Mouse (Mus musculus): ENCODE data around the gene Aen.

Gene Aen

DNA sequence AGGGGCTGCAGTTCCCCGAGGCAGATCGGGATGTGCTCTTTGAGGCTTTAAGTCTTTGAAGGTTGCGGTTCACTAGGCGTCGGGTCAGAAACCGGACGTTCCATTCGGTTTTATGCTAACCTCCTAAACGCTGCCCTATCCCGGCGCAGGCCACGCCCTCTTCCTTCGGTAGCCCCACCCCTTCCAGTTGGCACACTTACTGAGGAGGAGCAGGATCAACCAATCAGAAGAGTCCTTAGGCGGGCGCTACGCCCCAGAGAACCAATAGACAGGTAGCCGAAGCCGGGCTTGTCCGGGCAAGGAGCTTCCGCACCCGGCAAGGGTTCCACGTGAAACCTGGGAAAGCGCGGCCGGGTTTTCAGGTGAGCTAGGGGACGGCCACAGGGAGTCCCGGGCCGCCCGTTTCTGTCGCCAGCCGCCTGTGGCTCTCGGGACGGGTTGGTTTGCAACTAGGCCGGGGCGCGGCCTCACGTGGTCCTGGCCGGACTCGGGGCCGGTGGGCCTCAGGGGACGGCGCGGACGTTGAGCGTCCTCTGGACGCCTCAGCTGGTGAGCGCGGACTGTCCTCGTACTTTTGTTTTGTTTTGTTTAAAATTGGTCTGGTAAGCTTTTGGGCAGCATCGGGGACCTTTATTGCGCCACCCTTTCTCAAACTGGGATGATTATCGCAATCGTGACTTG lies at the start of gene Aen:
TSS of gene Aen (plus strand) at position 202 of the 681 bp plus-strand sequence.
- DNase-seq (ENCODE audit: low spot score): peak; percentile 99

DNA sequence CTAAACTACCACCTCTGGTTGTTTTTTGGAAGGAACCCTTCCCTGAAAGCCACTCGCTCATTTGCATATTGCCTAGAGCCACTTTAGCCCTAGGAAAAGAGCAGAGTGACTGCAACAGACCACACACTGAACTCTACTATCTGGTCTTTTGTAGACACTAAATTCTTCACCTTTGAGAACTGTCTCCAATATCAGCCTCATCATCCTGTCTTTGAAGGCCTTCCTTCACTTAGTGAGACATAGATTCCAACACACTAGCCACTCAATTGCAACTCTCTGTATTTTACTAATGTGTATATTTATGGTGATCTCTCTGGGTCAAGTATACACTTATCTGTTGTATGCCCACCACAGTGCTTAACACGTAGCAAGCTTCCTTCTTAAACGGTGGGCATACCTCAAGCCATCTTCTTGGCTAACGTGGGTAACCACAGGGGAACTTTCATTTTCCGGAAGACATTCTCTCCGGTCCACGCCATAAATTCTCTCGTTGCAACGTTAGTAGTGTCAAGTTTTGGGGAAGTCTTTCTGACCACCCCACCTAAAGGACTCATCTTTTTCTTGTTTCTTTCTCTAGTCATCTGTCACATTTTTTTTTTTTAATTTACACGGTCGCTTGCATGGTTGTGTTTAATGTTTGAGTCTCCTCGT lies 49.5 kb upstream of the Aen start:
- no peak for DNase-seq (ENCODE audit: low spot score)

DNA sequence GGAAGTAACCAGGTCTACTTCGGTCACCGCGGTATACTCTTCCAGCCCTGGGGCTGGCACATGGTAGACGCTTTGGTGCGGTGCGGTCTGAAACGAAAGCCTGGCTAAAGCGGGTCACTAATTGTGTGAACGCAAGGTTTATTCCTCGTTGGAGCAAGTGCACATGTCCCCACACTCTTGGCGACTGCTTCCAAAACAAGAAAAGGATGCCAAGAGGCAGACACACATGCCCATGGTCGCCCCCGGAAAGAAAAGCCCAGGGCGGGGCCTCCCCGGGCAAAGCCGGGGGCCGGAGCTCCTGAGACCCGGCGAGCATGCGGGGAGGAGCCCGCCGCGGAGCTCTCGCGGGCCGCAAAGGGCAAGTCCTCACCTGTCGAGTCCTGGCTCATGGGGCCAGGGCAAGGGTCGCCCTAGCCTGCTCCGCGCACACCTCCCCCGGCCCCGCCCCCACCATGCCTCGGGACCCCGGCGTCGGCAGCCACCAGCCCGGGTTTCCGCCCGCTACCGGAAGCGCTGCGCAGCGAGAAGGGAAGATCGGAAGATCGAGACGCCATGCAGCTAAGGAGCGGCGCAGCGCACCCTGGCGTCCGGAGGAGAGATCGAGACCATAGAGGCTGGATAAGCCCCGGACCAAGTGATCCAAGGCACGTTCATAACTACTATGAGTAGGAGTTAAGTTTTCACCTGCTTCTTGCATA lies 48.8 kb upstream of the Aen start, which contains the start of gene Det1:
TSS of gene Det1 (minus strand) at position 527 of the 698 bp plus-strand sequence.
- peak; percentile 96 for DNase-seq (ENCODE audit: low spot score)

DNA sequence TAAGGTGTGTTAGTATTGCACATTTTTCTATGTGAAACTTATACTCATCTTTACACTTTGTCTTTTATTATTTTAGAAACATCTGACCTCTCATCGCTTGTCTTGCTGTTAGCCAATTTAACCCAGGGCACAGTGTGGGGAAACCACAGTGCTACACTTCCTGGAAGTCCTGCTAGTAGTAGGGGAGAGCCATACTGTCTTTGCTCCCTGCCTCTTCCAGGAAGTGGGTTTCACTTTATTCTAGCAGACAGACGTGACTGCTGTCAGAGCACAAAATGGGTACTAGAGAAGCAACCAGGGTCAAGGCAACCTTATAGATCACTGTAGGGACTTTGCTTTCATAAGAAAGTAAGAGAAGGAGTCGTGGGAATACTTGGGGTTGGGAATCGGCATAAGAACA lies 41.6 kb upstream of the Aen start:
- DNase-seq (ENCODE audit: low spot score): no peak

DNA sequence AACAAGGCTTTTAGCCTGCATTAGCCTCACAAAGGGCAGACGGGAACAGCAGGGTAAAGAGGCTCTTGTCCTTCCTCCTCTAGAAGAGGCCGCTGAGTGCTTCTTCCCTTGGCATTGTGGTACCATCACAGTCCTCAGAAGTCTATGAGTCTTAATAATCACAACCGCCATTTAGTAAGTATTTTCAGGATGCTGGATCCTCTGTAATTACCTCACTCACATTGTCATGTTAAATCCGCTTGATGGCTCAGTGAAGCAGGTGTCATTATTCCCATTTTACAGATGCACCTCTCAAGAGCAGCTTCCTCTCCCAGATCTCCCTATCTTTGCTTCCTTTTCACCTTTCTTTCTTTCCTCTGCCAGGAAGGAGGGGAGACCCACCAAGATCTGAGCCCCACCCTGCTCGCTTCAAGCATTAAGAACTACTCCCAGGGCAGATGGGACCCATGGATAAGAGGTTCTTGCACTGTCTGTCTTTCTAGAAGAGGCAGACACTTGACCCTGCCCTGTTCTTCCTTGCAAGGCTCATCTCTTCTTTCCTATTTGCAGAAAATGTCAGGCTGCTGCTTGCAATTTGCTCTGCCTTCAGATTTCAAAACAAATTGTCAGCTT lies 40.5 kb upstream of the Aen start:
- no peak for DNase-seq (ENCODE audit: low spot score)

DNA sequence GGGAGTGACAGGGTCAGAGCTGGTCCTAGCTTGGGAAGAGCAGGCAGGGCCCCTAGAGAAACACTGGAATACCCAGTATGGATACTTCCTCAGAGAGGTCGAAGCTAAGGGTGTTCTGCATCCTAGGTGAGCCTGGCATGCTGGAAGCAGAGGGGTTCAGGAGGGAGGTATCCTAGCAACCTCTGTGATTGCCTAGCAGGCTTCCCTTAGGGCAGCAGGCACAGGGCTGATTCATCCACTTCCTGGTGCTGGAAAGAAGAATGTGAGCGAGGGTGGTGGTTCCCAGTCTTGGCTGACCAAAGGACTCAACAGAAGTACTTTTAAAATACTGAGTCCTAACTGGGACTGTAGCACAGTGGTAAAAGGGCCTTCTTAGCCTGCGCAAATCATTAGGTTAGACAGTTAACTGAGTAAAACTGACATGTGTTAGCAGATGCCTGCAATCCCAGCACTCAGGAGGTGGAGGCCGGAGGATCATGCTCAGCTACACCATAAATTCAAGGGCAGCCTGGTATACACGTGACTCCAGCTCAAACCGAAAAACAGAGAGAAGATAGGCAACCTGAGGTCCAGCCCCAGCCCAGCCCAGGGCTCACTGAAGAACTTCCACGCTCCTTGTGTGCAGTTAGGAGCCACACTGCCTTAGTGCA lies 31.7 kb upstream of the Aen start:
- DNase-seq (ENCODE audit: low spot score): no peak

DNA sequence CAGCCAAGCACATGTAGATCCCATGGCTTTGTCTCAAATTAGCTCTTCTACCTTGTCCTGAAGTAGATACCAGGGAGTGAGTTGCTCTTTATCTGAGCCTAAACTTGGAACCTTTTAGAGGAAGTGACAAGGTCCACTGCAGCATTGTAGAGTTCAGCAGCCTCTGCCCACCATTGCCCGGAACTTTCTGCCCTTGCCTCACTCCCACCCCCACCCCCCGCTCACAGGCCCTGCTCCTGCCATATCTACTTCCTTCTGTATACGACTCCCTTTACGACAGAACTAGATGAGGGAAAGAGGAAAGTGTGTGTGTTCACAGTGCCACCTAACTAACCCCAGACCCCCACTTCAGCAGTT lies 31.2 kb upstream of the Aen start:
- DNase-seq (ENCODE audit: low spot score): no peak

DNA sequence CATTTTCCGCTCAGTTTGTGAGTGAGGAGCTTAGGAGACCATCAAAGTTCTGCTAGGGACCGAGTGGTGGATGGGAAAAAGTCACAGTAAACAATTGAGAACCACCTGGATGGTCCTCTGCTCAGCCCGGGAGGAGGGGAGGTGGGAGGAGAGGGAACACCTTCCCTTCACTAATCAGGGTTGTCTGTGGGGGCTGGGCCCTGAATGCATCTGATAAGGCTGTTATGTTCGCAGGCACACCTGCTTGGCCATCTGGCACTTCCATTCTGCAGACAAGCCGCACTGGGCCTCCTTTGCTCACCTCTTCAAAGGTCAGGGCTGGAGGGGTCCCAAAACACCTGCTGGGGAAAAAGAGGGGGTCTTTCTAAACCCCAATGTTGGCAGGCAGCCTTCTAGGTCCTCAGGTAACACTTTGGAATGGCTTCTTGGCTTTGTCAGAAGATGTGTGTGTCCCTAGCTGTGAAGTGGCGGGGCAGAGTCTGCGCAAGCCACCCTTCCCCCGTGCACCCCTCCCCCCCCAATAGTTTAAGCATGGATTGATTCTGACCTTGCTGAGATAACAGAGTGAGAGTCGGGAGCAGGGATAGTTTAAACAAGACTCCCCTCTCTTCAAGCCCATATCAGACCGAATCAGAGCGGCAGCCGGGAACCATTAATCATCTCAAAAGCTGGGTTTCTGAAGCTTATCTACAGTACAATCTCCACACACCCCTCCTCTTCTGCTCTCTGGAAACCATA lies 30.3 kb upstream of the Aen start:
- no peak for DNase-seq (ENCODE audit: low spot score)

DNA sequence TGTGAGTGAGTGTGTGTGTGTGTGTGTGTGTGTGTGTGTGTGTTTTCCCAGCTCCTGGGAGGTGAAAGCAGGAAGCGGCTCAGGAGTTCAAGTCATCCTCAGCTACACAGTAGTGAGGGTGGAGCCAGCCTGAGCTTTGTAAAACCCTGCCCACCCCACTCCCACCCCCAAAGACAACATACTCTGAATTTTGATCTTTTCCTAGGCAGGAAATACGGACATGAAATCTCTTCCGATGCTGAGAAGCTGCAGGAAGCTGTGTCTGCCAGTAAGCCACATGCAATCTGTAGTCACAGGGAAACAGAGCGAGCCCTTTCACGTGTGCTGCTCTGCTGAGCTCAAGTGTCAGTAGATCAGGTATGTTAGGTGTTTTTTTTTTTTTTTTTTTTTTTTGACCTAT lies 26.9 kb upstream of the Aen start:
- no peak for DNase-seq (ENCODE audit: low spot score)

DNA sequence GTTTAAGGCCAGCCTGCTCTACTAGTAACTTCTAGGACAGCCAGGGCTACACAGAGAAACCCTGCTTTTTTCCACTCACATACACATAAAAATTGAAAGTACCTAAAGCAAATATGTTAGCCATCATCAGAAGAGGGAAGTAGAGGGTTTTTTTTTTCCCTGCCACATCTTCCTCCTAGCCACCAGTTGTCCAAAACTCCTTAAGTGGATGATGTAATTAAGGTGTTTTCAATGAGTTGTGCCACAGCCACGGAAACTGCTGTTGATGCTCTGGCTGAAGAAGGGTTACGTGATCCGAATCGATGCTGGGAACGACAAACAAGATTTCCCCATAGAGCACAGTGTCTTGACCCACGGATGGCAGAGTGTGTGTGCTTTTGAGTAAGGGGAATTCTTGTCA lies 23.3 kb upstream of the Aen start:
- no peak for DNase-seq (ENCODE audit: low spot score)

DNA sequence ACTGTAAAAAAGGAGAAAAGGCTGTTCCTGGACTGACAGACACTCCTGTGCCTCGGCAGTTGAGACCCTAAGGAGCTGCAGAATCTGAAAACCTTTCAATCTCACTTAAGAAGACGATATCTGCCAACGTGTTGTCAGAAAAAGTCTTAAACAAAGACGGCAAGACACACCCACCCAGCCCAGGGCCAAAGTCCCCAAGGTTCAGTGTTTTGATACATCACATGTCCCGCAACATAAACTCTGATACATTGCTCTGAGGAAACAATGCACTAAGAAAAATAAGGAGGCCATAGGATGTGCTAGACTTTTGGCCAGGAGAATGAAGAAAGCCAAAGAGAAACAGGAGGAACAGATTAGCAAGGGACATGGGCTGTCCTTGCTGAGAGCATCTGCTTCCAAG lies 22.8 kb upstream of the Aen start:
- no peak for DNase-seq (ENCODE audit: low spot score)

DNA sequence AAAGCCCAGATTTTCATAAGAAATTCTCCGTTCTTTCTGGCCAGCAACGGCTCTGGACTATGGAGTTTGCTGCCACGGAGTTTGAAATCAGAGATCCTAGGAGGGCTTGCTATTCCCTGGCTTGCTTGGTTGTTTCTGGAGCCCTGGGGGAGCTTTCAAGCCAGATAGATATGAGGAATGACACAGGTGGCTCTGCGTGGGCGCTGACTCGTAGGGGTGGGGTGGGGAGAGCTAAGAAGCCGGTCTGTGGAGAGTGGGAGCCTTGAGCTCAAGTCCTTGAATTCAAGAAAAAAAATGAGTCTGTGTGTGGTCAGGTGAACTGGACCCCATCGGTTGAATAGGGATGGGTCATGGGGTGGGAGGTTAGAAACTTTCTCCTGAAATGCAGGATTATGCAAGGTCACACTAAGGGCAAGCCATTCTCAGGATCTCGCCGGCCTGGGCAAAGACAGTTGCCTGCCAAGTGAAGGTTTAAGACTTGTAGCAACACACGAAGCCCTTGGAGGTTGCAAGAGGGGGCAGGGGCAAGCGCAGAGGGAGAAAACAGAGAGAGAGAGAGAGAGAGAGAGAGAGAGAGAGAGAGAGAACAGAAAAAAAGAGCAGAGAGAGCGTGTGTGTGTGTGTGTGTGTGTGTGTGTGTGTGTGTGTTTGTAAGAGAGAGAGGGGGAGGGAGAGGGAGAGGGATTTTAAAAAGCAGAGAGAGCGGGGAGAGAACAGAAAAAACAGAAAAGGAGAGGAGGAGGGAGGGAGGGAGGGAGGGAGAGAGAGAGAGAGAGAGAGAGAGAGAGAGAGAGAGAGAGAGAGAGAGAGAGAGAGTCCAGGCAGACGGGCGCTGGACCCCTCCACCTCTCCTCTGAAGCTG lies 13.8 kb upstream of the Aen start:
- DNase-seq (ENCODE audit: low spot score): peak; percentile 61

DNA sequence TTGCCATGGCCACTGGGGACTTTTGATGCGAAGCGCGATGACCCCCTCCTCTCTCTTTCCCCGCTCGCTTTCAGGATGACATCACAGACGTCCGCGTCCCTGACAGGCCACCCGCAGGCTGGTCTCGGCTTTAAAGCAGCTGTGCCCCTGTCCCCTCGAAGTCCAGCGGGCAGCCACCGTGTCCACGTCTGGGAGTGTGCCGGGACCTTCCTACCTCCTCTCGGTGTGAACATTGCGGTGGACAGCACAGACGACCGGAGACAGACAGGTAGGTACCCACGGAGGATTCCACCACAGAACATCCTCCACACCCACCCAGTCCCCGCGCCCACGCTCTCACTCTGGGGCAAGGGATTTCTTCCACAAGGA lies 13.2 kb upstream of the Aen start:
- peak; percentile 87 for DNase-seq (ENCODE audit: low spot score)

DNA sequence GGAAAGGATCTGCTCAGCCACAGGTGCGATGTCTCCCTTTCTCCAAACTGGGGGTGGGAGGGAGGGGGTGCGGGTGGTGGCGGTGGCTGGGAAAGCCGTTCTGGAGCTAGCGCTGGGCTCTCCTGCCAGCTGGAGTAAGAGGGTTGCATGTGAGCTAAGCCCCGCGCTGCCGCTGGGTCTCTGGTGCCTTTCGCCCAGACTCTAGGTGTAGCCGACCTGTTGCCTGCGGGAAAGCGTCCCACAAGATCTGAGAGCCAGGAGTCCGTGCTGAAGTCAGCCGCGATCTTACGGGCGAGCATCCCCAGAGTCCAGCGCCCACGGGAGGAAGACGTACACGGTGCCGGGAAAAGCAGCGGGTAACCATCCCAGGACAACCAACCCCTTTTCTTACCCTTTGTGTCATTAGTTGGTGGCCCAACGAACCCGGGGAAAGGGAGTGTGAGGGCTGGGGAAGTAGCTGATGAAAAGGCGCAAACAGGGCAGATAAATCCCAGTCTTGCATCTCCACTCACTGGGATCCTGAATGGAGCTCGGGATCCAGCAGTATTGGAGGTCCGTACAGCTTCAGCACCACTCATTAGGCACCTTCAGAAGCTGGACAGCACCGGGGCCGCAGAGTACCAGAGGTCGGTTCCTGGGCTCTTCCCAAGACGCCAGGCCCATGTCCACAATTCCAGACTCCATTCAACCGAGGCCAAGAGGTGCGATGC lies 12.5 kb upstream of the Aen start:
- peak; percentile 52 for DNase-seq (ENCODE audit: low spot score)

DNA sequence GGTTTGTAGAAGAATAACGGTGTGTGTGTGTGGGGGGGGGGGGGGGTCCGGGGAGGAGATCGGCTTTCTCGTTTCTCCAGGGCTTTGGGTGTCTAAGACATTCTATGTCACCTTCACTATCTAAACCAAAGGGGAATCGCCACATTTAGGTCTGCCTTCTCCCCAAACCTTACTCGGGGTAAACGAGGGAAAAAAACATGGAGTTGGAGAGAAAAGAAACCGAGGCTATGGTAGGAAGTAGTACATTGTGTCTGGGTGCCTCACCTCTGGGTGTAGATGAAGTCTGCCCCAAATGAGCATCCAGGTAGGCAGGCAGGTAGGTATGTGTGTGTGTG lies 12.0 kb upstream of the Aen start:
- DNase-seq (ENCODE audit: low spot score): no peak

DNA sequence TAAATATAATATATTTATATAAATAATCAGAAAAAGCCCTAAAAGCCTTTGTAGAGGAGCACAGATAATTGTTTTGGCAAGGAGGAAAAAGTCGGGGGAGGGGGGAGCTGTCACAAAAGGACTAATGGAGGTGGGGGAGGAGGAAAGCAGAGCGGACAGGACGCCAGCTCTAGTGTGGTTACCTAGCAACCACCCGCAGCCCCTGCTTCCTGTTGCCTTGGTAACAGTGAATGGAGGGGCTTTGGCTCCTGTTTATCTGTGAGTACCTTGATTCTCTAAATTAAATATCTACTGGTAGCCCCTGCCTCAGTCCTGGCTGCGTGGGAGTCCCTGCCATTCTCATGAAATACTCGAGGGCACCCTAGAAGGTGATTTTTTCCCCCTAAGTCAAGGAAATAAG lies 11.5 kb upstream of the Aen start:
- DNase-seq (ENCODE audit: low spot score): peak; percentile 84

DNA sequence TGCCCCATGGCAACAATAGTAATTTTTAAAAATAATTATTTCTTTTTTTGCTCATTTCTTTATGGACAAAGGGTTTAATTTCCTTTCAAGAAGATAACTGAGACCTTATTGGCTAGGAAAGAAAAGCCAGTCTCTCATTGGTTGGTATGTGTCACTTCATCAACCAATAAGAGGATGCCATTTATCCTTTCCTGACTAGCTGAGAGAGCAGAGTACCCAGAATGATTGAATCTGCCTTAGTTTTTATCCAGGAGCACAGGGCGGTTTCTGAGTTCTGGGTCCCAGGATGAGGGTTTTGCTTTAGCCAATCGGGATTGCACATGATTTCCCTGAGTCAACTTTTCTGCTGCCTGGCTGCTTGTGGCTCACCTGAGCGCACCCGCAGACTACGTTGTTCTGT lies 10.2 kb upstream of the Aen start:
- DNase-seq (ENCODE audit: low spot score): no peak

DNA sequence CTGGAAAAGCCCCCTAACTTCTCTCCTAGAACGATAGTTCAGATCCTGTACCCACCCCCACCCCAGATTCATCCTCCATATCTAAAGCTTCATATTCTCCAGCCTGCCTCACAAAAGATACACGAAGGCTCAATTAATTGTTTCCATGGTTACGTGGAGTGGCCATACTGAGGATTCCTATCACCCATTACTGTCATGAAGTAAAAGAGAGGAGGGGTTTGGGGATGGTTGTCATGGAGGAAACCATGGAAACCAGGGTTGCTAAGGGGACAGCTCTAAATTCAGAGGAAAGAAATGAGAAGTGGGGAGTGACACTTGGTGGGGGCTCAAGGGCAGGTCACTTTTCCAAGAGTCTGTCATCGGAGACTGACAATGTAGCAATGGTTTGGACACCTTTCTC lies 9.2 kb upstream of the Aen start:
- DNase-seq (ENCODE audit: low spot score): peak; percentile 55

DNA sequence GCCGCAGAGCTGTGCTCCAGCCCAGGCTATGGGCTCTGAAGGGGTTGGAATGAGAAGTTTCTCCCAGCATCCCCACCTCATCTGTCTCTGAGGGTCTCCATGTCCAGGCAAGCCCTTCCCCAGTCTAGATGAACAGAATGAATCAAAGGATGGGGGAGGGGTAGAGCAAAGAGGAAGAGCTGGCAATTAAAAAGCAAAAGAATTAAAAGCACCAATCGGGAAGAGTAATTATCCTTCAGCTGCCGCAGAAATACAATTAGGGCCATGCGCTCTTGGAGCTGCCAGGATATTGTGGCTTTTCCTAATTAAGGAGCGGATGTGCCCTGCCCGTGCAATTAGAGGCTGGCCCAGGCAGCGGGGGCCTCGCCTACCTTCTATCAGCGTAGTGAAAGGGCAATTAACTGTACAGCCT lies 8.2 kb upstream of the Aen start:
- DNase-seq (ENCODE audit: low spot score): peak; percentile 29

DNA sequence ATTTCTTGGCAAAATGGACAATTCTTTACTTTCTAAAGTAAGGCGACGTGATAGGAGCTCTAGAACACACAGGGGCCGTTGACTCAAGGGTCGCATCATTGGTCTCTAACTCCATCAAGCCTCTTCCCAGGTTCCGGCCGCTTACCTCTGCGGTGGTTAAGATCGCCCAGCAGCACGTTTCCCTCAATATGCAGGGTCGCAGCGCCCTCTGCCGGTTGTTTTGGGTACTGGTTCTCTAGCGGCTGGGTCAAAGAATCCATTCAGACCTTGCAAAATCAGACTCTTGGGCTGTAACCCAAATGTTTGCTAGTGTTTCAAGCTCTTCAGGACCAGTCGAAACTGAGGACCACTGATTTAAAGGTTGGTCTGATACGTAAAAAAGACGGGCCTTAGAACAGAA lies 5.0 kb upstream of the Aen start:
- peak; percentile 87 for DNase-seq (ENCODE audit: low spot score)

Measured in embryo, embryonic 10 days (tissue).